Mouse (Mus musculus) stomach, postnatal 0 days (tissue): ENCODE results near the gene Rnf181. TPM values are rescaled to one million over a fixed set of nuclear protein-coding genes. Genes with fewer than 3 reads are reported as not detected.

Experiments
- ATAC-seq: fragments of 200-750 bp; cut with Nextera tagmentation; 2 replicates; pipeline ENCODE4 v1.8.0; 2017; ENCODE audit not compliant: low FRiP score, low TSS enrichment
- DNase-seq: peaks from one replicate; pipeline ENCODE4 v3.0.0-alpha.2; 2016; ENCODE audit warnings: low spot score
- H3K27ac ChIP-seq: fragments of 300-500 bp; sonication (generic); replicated peaks from 2 replicates; pipeline ENCODE4 v1.5.1; 2014; ENCODE audit warnings: mild to moderate bottlenecking, control low read depth
- H3K27me3 ChIP-seq: fragments of 300-500 bp; sonication (generic); 2 replicates; pipeline ENCODE4 v1.6.1; 2014; ENCODE audit warnings: low read length; ENCODE audit not compliant: control insufficient read depth, insufficient read depth
- H3K36me3 ChIP-seq: fragments of 300-500 bp; sonication (generic); 2 replicates; pipeline ENCODE4 v1.6.1; 2014; ENCODE audit warnings: low read length, mixed read lengths; ENCODE audit not compliant: control insufficient read depth, insufficient read depth
- H3K4me1 ChIP-seq: fragments of 300-500 bp; sonication (generic); replicated peaks from 2 replicates; pipeline ENCODE4 v1.6.1; 2014; ENCODE audit warnings: antibody characterized with exemption; ENCODE audit not compliant: control insufficient read depth, insufficient read depth
- H3K4me2 ChIP-seq: fragments of 300-500 bp; sonication (generic); replicated peaks from 2 replicates; pipeline ENCODE4 v1.6.1; 2014; ENCODE audit warnings: low read depth, mild to moderate bottlenecking, control low read depth, moderate library complexity
- H3K4me3 ChIP-seq: fragments of 300-500 bp; sonication (generic); 2 replicates; pipeline ENCODE4 v1.5.1; 2014; ENCODE audit warnings: low read depth, low read length, control low read depth
- H3K9ac ChIP-seq: fragments of 300-500 bp; sonication (generic); 2 replicates; pipeline ENCODE4 v1.6.1; 2014; ENCODE audit warnings: mild to moderate bottlenecking, low read length, control low read depth, mixed read lengths
- H3K9me3 ChIP-seq: fragments of 300-500 bp; sonication (generic); 2 replicates; pipeline ENCODE4 v1.6.1; 2016; ENCODE audit warnings: low read length; ENCODE audit not compliant: control insufficient read depth
- CTCF ChIP-seq: IDR thresholded peaks from 2 replicates; pipeline ENCODE4 v1.5.1; 2016; ENCODE audit warnings: antibody characterized with exemption, low read depth, mild to moderate bottlenecking, moderate library complexity
- EP300 ChIP-seq: optimal IDR thresholded peaks from 2 replicates; pipeline ENCODE3; 2016; ENCODE audit warnings: antibody characterized with exemption
- WGBS: fragments of 180-500 bp; shearing (Covaris S2); extraction: QIAGEN DNeasy Blood & Tissue Kit; methylation state at CpG from one replicate; pipeline ENCODE4 v1.1.7; 2014; 5-methylcytosine and 5-hydroxymethylcytosine counted together
- polyA plus RNA-seq: library from polyadenylated mRNA; unstranded; fragments of >200 nt; fragmentation: Nextera tagmentation; extraction: Ambion mirVana; gene quantifications from 2 replicates; pipeline ENCODE4 v1.2.1, GENCODE M21; 2015

Gene Rnf181
- polyA plus RNA-seq, 1 experiment from 2014 or later = 136 TPM

DNA sequence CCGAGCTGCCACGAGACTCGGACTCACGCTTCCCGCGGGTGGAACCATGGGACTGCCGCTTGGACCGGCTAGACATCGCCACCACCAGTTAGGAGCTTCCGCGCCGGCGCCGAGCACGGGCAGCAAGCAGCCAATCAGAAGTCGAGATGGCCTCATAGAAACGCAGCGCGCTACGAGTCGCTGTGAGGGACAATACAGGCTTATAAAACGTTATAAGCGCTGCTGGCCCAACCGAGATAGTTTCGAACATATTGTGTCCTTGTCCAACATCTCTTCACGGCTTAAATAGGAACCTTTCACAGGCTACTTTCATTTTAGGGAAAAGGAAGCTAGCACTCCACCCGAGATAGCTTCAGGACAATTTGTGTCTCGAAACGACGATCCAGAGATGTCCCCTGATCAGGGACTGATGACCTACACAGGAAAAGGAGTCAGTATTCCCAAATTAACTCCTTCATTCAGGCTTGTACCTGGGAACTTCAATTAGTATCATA is 21.6 kb downstream of the Rnf181 start, which contains the start of gene Usp39:
Usp39 (minus strand) TSS at position 111 of the 494 bp plus-strand sequence.
- Histone ChIP-seq H3K4me2 (peak within 1 kb of the TSS; percentile 91), H3K9me3 (no peaks in the 10 kb centered on the region), H3K4me3 (peak within 1 kb of the TSS; percentile 79), H3K9ac (peak within 1 kb of the TSS; percentile 92), H3K27ac (peak within 1 kb of the TSS; percentile 65; the same call in 1 of the 2 replicates), H3K4me1 (no peaks in the 10 kb centered on the region; the same call in 1 of the 2 replicates), H3K36me3 (peaks cover under 1% of the 10 kb centered on the region; the same call in 1 of the 2 replicates), H3K27me3 (no peaks in the 10 kb centered on the region)
- TF ChIP-seq CTCF = peak; percentile 39
- no peak for TF ChIP-seq EP300
- peak; percentile 87 for ATAC-seq
- WGBS = 1% methylated on average over 30 of the region's 30 CpGs
- peak; percentile 91 for DNase-seq

DNA sequence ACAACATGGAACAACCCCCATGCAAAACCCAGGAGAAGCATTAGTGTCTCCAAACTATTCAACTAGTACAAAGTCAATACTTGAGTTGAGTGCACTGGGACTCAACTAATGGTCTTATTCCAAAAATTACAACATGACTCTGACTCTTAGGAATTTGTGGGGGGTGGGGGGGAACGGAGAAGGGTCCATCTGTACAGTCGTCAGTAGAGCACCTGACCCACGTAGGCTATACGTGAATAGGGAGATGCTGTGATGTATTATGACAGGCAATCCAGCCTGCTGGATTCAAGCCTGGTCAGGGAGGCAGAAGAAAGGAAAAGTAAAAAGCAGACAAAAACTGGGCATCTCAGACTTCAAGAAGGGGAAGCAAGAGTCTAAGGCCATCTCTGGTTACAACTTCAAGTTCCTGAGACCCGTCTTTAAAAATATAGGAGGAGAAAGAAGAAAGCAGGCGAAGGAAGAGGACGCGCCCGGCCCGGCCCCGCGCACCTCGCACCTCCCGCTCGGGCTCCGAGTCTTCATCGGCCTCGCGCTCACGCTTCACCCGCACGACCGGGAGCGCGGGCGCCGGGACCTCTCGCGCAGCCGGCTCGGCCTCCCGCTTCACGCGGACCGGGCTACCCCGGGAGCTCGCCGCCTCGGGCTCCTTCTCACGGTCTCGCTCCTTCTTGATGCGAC is 22.2 kb downstream of the Rnf181 start:
- H3K4me3 ChIP-seq = peak overlapping the region; percentile 79
- H3K9me3 ChIP-seq = no peaks in the 10 kb centered on the region
- under 1% methylated on average over 42 of the region's 42 CpGs for WGBS
- H3K4me2 ChIP-seq = peak overlapping the region; percentile 91
- no peaks in the 10 kb centered on the region; the same call in 1 of the 2 replicates for H3K4me1 ChIP-seq
- no peaks in the 10 kb centered on the region for H3K36me3 ChIP-seq
- TF ChIP-seq EP300 (no peak), CTCF (no peak)
- DNase-seq (no peak), ATAC-seq (no peak; the same call in 1 of the 2 replicates)
- H3K27ac ChIP-seq = peak overlapping the region; percentile 65; the same call in 1 of the 2 replicates
- peak overlapping the region; percentile 92 for H3K9ac ChIP-seq
- no peaks in the 10 kb centered on the region for H3K27me3 ChIP-seq

DNA sequence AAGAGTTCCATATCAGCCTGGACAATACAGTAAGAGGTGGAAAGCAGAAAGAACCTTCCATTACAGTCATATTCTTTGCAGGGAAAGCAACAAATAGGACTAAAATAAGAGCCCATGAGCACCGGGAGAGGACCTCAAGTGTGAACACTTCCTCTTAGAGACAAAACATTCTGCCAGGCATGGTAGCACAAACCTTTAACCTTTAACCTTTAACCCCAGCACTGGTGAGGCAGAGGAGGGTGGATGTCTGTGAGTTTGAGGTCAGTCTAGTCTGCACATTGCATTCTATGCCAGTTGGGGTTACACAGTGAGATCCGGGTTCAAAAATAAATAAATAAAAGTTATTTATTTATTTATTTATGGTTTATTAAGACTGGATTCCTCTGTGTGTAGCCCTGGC is 26.3 kb downstream of the Rnf181 start:
- Histone ChIP-seq H3K9ac (no peak overlapping the region), H3K9me3 (no peaks in the 10 kb centered on the region), H3K4me3 (no peak overlapping the region), H3K36me3 (peaks cover 10% of the 10 kb centered on the region; the same call in 1 of the 2 replicates), H3K4me2 (no peak overlapping the region), H3K4me1 (no peaks in the 10 kb centered on the region), H3K27me3 (no peaks in the 10 kb centered on the region), H3K27ac (no peak overlapping the region)
- ATAC-seq (no peak), DNase-seq (no peak)
- TF ChIP-seq EP300 (no peak), CTCF (no peak)
- WGBS = 58% methylated on average over 2 of the region's 2 CpGs

GRCm38 (mm10) chr6:72333111-72333510 is 33.6 kb downstream of the Rnf181 start:
- ATAC-seq (no peak), DNase-seq (no peak)
- Histone ChIP-seq H3K36me3 (peaks cover 17% of the 10 kb centered on the region), H3K9me3 (no peaks in the 10 kb centered on the region), H3K9ac (no peak overlapping the region), H3K27me3 (no peaks in the 10 kb centered on the region), H3K27ac (no peak overlapping the region), H3K4me1 (no peaks in the 10 kb centered on the region), H3K4me2 (no peak overlapping the region), H3K4me3 (no peak overlapping the region)
- WGBS = 72% methylated on average over 5 of the region's 5 CpGs
- no peak for TF ChIP-seq EP300
- no peak for TF ChIP-seq CTCF

DNA sequence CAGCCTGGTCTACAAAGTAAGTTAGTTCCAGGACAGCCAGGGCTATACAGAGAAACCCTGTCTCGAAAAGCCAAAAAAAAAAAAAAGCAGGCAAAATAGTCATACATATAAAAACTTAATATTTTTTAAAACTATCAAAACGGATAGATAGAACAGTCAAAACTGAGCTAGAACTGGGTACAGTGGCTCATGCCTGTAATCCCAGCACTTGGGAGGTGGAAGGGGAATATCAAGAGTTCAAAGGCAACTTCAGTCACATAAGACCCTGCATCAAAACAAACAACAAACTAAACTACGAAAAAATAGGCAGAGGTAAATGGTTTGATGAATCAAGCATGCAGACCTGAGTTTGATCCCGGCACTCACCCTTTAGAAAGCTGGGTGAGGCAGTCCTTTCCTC is 36.6 kb downstream of the Rnf181 start:
- H3K27ac ChIP-seq = no peak overlapping the region
- H3K4me2 ChIP-seq = no peak overlapping the region
- no peak for TF ChIP-seq CTCF
- TF ChIP-seq EP300 = no peak
- no peaks in the 10 kb centered on the region for H3K27me3 ChIP-seq
- no peak overlapping the region for H3K4me3 ChIP-seq
- peaks cover 14% of the 10 kb centered on the region for H3K36me3 ChIP-seq
- DNase-seq = no peak
- H3K9me3 ChIP-seq = no peaks in the 10 kb centered on the region
- ATAC-seq = no peak
- H3K9ac ChIP-seq = no peak overlapping the region
- WGBS = 88% methylated on average over 4 of the region's 4 CpGs
- no peaks in the 10 kb centered on the region for H3K4me1 ChIP-seq

GRCm38 (mm10) chr6:72329019-72329418 is 37.7 kb downstream of the Rnf181 start:
- ATAC-seq (no peak), DNase-seq (no peak)
- Histone ChIP-seq H3K4me1 (no peaks in the 10 kb centered on the region), H3K27ac (no peak overlapping the region), H3K27me3 (no peaks in the 10 kb centered on the region), H3K9me3 (no peaks in the 10 kb centered on the region), H3K4me2 (no peak overlapping the region), H3K4me3 (no peak overlapping the region), H3K9ac (no peak overlapping the region), H3K36me3 (peaks cover 17% of the 10 kb centered on the region)
- WGBS = 81% methylated on average over 5 of the region's 5 CpGs
- no peak for TF ChIP-seq EP300
- TF ChIP-seq CTCF = no peak
